Mouse (Mus musculus): ENCODE measurements at regions not wholly inside any gene's neighbourhood (a gene's known extent, or its start where the extent isn't known, plus 50 kb on each side); places are given as distances from the start of the nearest gene placed in this dataset.

- Histone ChIP-seq H3K9me3 (ENCODE audit: control insufficient read depth, low read length) (no peaks in the 10 kb centered on the region), H3K27ac (ENCODE audit: low read depth, low read length) (no peak overlapping the region), H3K4me2 (ENCODE audit: low read depth, low read length) (no peak overlapping the region), H3K4me3 (ENCODE audit: low read depth, low read length) (no peak overlapping the region), H3K9ac (replicated peaks; ENCODE audit: low read depth, low read length) (no peak overlapping the region; the same call in 1 of the 2 replicates), H3K27me3 (ENCODE audit: control insufficient read depth, insufficient read depth, low read length) (no peaks in the 10 kb centered on the region), H3K4me1 (ENCODE audit: control insufficient read depth, insufficient read depth, low read length) (no peaks in the 10 kb centered on the region), H3K36me3 (ENCODE audit: control insufficient read depth, insufficient read depth, low read length) (no peaks in the 10 kb centered on the region)
- no peak for ATAC-seq (ENCODE audit: low read depth)
- 42% methylated on average over 9 of the region's 9 CpGs for WGBS
Measured at GRCm38 (mm10) chr1:193513929-193514710, 144.0 kb upstream of the Camk1g start.

GRCm38 (mm10) chr1:193510066-193510793 is 140.1 kb upstream of the Camk1g start:
- H3K9me3 ChIP-seq (ENCODE audit: control insufficient read depth, low read length): no peaks in the 10 kb centered on the region
- H3K27ac ChIP-seq (ENCODE audit: low read depth, low read length): no peak overlapping the region
- no peaks in the 10 kb centered on the region for H3K4me1 ChIP-seq (ENCODE audit: control insufficient read depth, insufficient read depth, low read length)
- H3K9ac ChIP-seq (replicated peaks; ENCODE audit: low read depth, low read length): no peak overlapping the region
- ATAC-seq (ENCODE audit: low read depth): no peak
- no peaks in the 10 kb centered on the region for H3K27me3 ChIP-seq (ENCODE audit: control insufficient read depth, insufficient read depth, low read length)
- WGBS: 28% methylated on average over 8 of the region's 8 CpGs
- H3K4me2 ChIP-seq (ENCODE audit: low read depth, low read length): no peak overlapping the region
- H3K36me3 ChIP-seq (ENCODE audit: control insufficient read depth, insufficient read depth, low read length): no peaks in the 10 kb centered on the region
- H3K4me3 ChIP-seq (ENCODE audit: low read depth, low read length): no peak overlapping the region

- Histone ChIP-seq H3K27ac (ENCODE audit: low read depth, low read length) (no peak overlapping the region), H3K4me2 (ENCODE audit: low read depth, low read length) (no peak overlapping the region), H3K9ac (replicated peaks; ENCODE audit: low read depth, low read length) (no peak overlapping the region), H3K36me3 (ENCODE audit: control insufficient read depth, insufficient read depth, low read length) (no peaks in the 10 kb centered on the region), H3K27me3 (ENCODE audit: control insufficient read depth, insufficient read depth, low read length) (no peaks in the 10 kb centered on the region), H3K4me3 (ENCODE audit: low read depth, low read length) (no peak overlapping the region), H3K4me1 (ENCODE audit: control insufficient read depth, insufficient read depth, low read length) (no peaks in the 10 kb centered on the region), H3K9me3 (ENCODE audit: control insufficient read depth, low read length) (no peaks in the 10 kb centered on the region)
- ATAC-seq (ENCODE audit: low read depth): no peak
Measured at GRCm38 (mm10) chr1:193508271-193508670, 138.2 kb upstream of the Camk1g start.

- H3K9ac ChIP-seq (replicated peaks; ENCODE audit: low read depth, low read length): no peak overlapping the region
- H3K27ac ChIP-seq (ENCODE audit: low read depth, low read length): no peak overlapping the region
- 84% methylated on average over 3 of the region's 3 CpGs for WGBS
- H3K36me3 ChIP-seq (ENCODE audit: control insufficient read depth, insufficient read depth, low read length): no peaks in the 10 kb centered on the region
- H3K27me3 ChIP-seq (ENCODE audit: control insufficient read depth, insufficient read depth, low read length): no peaks in the 10 kb centered on the region
- H3K4me1 ChIP-seq (ENCODE audit: control insufficient read depth, insufficient read depth, low read length): no peaks in the 10 kb centered on the region
- H3K4me3 ChIP-seq (ENCODE audit: low read depth, low read length): no peak overlapping the region
- H3K4me2 ChIP-seq (ENCODE audit: low read depth, low read length): no peak overlapping the region
- no peak for ATAC-seq (ENCODE audit: low read depth)
- H3K9me3 ChIP-seq (ENCODE audit: control insufficient read depth, low read length): no peaks in the 10 kb centered on the region
Measured at GRCm38 (mm10) chr1:193506991-193507390, 136.9 kb upstream of the Camk1g start.

- no peak for ATAC-seq (ENCODE audit: low read depth)
- 40% methylated on average over 3 of the region's 3 CpGs for WGBS
- no peaks in the 10 kb centered on the region for H3K4me1 ChIP-seq (ENCODE audit: control insufficient read depth, insufficient read depth, low read length)
- H3K27ac ChIP-seq (ENCODE audit: low read depth, low read length): no peak overlapping the region
- no peaks in the 10 kb centered on the region for H3K27me3 ChIP-seq (ENCODE audit: control insufficient read depth, insufficient read depth, low read length)
- H3K4me2 ChIP-seq (ENCODE audit: low read depth, low read length): no peak overlapping the region
- H3K9me3 ChIP-seq (ENCODE audit: control insufficient read depth, low read length): no peaks in the 10 kb centered on the region
- no peak overlapping the region for H3K4me3 ChIP-seq (ENCODE audit: low read depth, low read length)
- no peaks in the 10 kb centered on the region for H3K36me3 ChIP-seq (ENCODE audit: control insufficient read depth, insufficient read depth, low read length)
- H3K9ac ChIP-seq (replicated peaks; ENCODE audit: low read depth, low read length): no peak overlapping the region
Measured at GRCm38 (mm10) chr1:193505381-193505780, 135.3 kb upstream of the Camk1g start.

- Histone ChIP-seq H3K4me2 (ENCODE audit: low read depth, low read length) (no peak overlapping the region), H3K4me3 (ENCODE audit: low read depth, low read length) (no peak overlapping the region), H3K27ac (ENCODE audit: low read depth, low read length) (no peak overlapping the region), H3K9me3 (ENCODE audit: control insufficient read depth, low read length) (no peaks in the 10 kb centered on the region), H3K27me3 (ENCODE audit: control insufficient read depth, insufficient read depth, low read length) (no peaks in the 10 kb centered on the region), H3K4me1 (ENCODE audit: control insufficient read depth, insufficient read depth, low read length) (no peaks in the 10 kb centered on the region), H3K36me3 (ENCODE audit: control insufficient read depth, insufficient read depth, low read length) (no peaks in the 10 kb centered on the region), H3K9ac (replicated peaks; ENCODE audit: low read depth, low read length) (no peak overlapping the region)
- no peak for ATAC-seq (ENCODE audit: low read depth)
- WGBS: 43% methylated on average over 3 of the region's 3 CpGs
Measured at GRCm38 (mm10) chr1:193504611-193505010, 134.5 kb upstream of the Camk1g start.

GRCm38 (mm10) chr1:193503624-193504325 is 133.7 kb upstream of the Camk1g start:
- H3K9ac ChIP-seq (replicated peaks; ENCODE audit: low read depth, low read length): no peak overlapping the region
- no peaks in the 10 kb centered on the region for H3K4me1 ChIP-seq (ENCODE audit: control insufficient read depth, insufficient read depth, low read length)
- no peaks in the 10 kb centered on the region for H3K36me3 ChIP-seq (ENCODE audit: control insufficient read depth, insufficient read depth, low read length)
- no peak overlapping the region for H3K4me3 ChIP-seq (ENCODE audit: low read depth, low read length)
- no peak overlapping the region for H3K4me2 ChIP-seq (ENCODE audit: low read depth, low read length)
- no peaks in the 10 kb centered on the region for H3K27me3 ChIP-seq (ENCODE audit: control insufficient read depth, insufficient read depth, low read length)
- no peak overlapping the region for H3K27ac ChIP-seq (ENCODE audit: low read depth, low read length)
- H3K9me3 ChIP-seq (ENCODE audit: control insufficient read depth, low read length): no peaks in the 10 kb centered on the region
- peak; percentile 63; the same call in 1 of the 2 replicates for ATAC-seq (ENCODE audit: low read depth)
- 32% methylated on average over 3 of the region's 3 CpGs for WGBS

GRCm38 (mm10) chr1:193496265-193497183 is 126.4 kb upstream of the Camk1g start:
- Histone ChIP-seq H3K4me2 (ENCODE audit: low read depth, low read length) (no peak overlapping the region), H3K9ac (replicated peaks; ENCODE audit: low read depth, low read length) (no peak overlapping the region), H3K27ac (ENCODE audit: low read depth, low read length) (no peak overlapping the region), H3K9me3 (ENCODE audit: control insufficient read depth, low read length) (no peaks in the 10 kb centered on the region), H3K4me3 (ENCODE audit: low read depth, low read length) (no peak overlapping the region), H3K27me3 (ENCODE audit: control insufficient read depth, insufficient read depth, low read length) (no peaks in the 10 kb centered on the region), H3K36me3 (ENCODE audit: control insufficient read depth, insufficient read depth, low read length) (no peaks in the 10 kb centered on the region), H3K4me1 (ENCODE audit: control insufficient read depth, insufficient read depth, low read length) (no peaks in the 10 kb centered on the region)
- no peak for ATAC-seq (ENCODE audit: low read depth)
- WGBS: 32% methylated on average over 9 of the region's 9 CpGs
